Mouse (Mus musculus) left cerebral cortex, postnatal 25 days (tissue): ENCODE results near the gene Gpr152. TPM values are rescaled to one million over a fixed set of nuclear protein-coding genes. Genes with fewer than 3 reads are reported as not detected.
A peak's percentile ranks its signal among the peaks of the same experiment; 100 is the strongest.

Source experiments
- DNase-seq, 2 experiments: peaks; one replicate each; pipeline ENCODE4 v3.0.0; 2022; ENCODE audit warnings: low spot score in 2 of 2, mixed read lengths in 1 of 2
- intact Hi-C: fragments of 180-260 bp; cut with DNase I; formaldehyde crosslinking; loops from one replicate; pipeline ENCODE4 v1.15.1; 2025
- total RNA-seq, 2 experiments: library from RNA; stranded (reverse); gene quantifications; 2 replicates each; pipeline ENCODE4 v1.2.3; 2021

Gene Gpr152
- total RNA-seq, 2 experiments from 2014 or later, result not detected

GRCm38 (mm10) chr19:4162646-4163542 lies 23.3 kb downstream of the Gpr152 start, which contains the start of gene Rps6kb2:
Gene Rps6kb2, minus strand, starts transcription at chr19:4163354.
- peak; percentile 98 to 99 for DNase-seq

GRCm38 (mm10) chr19:4163543-4163887 lies 23.9 kb downstream of the Gpr152 start:
- intact Hi-C loops, result loop anchor here (2.0 kb wide), 1 partner anchor 37 kb away; no protein-coding TSS in a partner anchor
- no peak for DNase-seq

More at GRCm38 (mm10) chr19:4162646-4163542, 23.3 kb downstream of the Gpr152 start, which contains the start of gene Rps6kb2:
- intact Hi-C loops, result loop anchor here (2.0 kb wide), 1 partner anchor 36 kb away; no protein-coding TSS in a partner anchor

GRCm38 (mm10) chr19:4164100-4164499 lies 24.5 kb downstream of the Gpr152 start:
- no peak for DNase-seq
- intact Hi-C loops, result no loop called here

GRCm38 (mm10) chr19:4164721-4165120 lies 25.1 kb downstream of the Gpr152 start:
- intact Hi-C loops, result no loop called here
- DNase-seq, result no peak

GRCm38 (mm10) chr19:4166678-4167476 lies 27.3 kb downstream of the Gpr152 start:
- intact Hi-C loops, result no loop called here

GRCm38 (mm10) chr19:4169378-4169784 lies 29.8 kb downstream of the Gpr152 start:
- intact Hi-C loops, result loop anchor here (1.0 to 2.0 kb wide), 2 partner anchors 23 to 59 kb away; partner anchors contain the start of gene Ppp1ca
- peak; percentile 99 to 100 for DNase-seq

More at GRCm38 (mm10) chr19:4166678-4167476, 27.3 kb downstream of the Gpr152 start:
- DNase-seq, result no peak

- no peak for DNase-seq
- intact Hi-C loops, result loop anchor here (1.0 to 2.0 kb wide), 2 partner anchors 23 to 58 kb away; partner anchors contain the start of gene Ppp1ca
These were observed 30.2 kb downstream of the Gpr152 start for GRCm38 (mm10) chr19:4169810-4170209.

GRCm38 (mm10) chr19:4170723-4171392 lies 31.3 kb downstream of the Gpr152 start:
- intact Hi-C loops, result no loop called here
- no peak for DNase-seq

GRCm38 (mm10) chr19:4171393-4172290 lies 32.1 kb downstream of the Gpr152 start:
- intact Hi-C loops, result no loop called here
- DNase-seq, result no peak

GRCm38 (mm10) chr19:4172925-4173324 lies 33.3 kb downstream of the Gpr152 start:
- intact Hi-C loops, result no loop called here
- DNase-seq, result no peak

- intact Hi-C loops, result no loop called here
- peak in 1 of 2 experiments; percentile 51 for DNase-seq
These were observed 35.9 kb downstream of the Gpr152 start, which contains the start of gene Carns1 for GRCm38 (mm10) chr19:4175368-4175947. Gene Carns1, minus strand, starts transcription at chr19:4175479.

- DNase-seq, result no peak
- intact Hi-C loops, result no loop called here
These were observed 40.8 kb downstream of the Gpr152 start for GRCm38 (mm10) chr19:4180411-4180810.

- DNase-seq, result peak; percentile 80 to 94
- intact Hi-C loops, result no loop called here
These were observed 42.3 kb downstream of the Gpr152 start for GRCm38 (mm10) chr19:4181892-4182291.

- intact Hi-C loops, result no loop called here
- DNase-seq, result no peak
These were observed 44.1 kb downstream of the Gpr152 start for GRCm38 (mm10) chr19:4183689-4184088.

GRCm38 (mm10) chr19:4184976-4185975 lies 45.7 kb downstream of the Gpr152 start:
- DNase-seq, result no peak
- intact Hi-C loops, result no loop called here

GRCm38 (mm10) chr19:4187303-4187702 lies 47.7 kb downstream of the Gpr152 start:
- no peak for DNase-seq
- intact Hi-C loops, result no loop called here

GRCm38 (mm10) chr19:4189051-4189620 lies 49.5 kb downstream of the Gpr152 start:
- intact Hi-C loops, result no loop called here
- no peak for DNase-seq
